Mouse (Mus musculus): ENCODE results near the gene Fus.
"Not testable (repeated sequence)": the region's sequence is repeated elsewhere in the genome, so short reads cannot be mapped to it uniquely, and the experiment has no call there.

The Fus gene

GRCm38 (mm10) chr7:127967004-127967921, at the start of gene Fus:
Gene Fus (plus strand): TSS chr7:127967457.
- peak; percentile 98 to 99 for DNase-seq

- peak; percentile 66 to 72 for DNase-seq
Observed at GRCm38 (mm10) chr7:127918203-127918602, 49.1 kb upstream of the Fus start.

GRCm38 (mm10) chr7:127919290-127919689, 48.0 kb upstream of the Fus start:
- peak in 1 of 2 experiments; percentile 59 for DNase-seq

- DNase-seq = no peak
Observed at GRCm38 (mm10) chr7:127921516-127921915, 45.7 kb upstream of the Fus start.

GRCm38 (mm10) chr7:127922451-127923275, 44.6 kb upstream of the Fus start:
- DNase-seq = no peak

- DNase-seq = no peak
Observed at GRCm38 (mm10) chr7:127923714-127924113, 43.5 kb upstream of the Fus start.

- DNase-seq = no peak
Observed at GRCm38 (mm10) chr7:127925252-127925651, 42.0 kb upstream of the Fus start.

- DNase-seq = no peak
Observed at GRCm38 (mm10) chr7:127926066-127926465, 41.2 kb upstream of the Fus start.

- no peak for DNase-seq
Observed at GRCm38 (mm10) chr7:127926846-127927245, 40.4 kb upstream of the Fus start.

GRCm38 (mm10) chr7:127927726-127928125, 39.5 kb upstream of the Fus start:
- DNase-seq = no peak

- DNase-seq = peak; percentile 61 to 70
Observed at GRCm38 (mm10) chr7:127928596-127928995, 38.7 kb upstream of the Fus start.

GRCm38 (mm10) chr7:127929923-127930322, 37.3 kb upstream of the Fus start, which contains the start of gene Prss8:
Gene Prss8 (minus strand): TSS chr7:127930104.
- DNase-seq = no peak

- no peak for DNase-seq
Observed at GRCm38 (mm10) chr7:127930636-127931035, 36.6 kb upstream of the Fus start.

- no peak for DNase-seq
Observed at GRCm38 (mm10) chr7:127931351-127932135, 35.7 kb upstream of the Fus start.

- no peak for DNase-seq
Observed at GRCm38 (mm10) chr7:127932273-127933031, 34.8 kb upstream of the Fus start.

- DNase-seq = peak in 1 of 2 experiments; percentile 22
Observed at GRCm38 (mm10) chr7:127934075-127934474, 33.2 kb upstream of the Fus start.

- peak; percentile 97 for DNase-seq
Observed at GRCm38 (mm10) chr7:127935028-127935722, 32.1 kb upstream of the Fus start.

GRCm38 (mm10) chr7:127935748-127936159, 31.5 kb upstream of the Fus start:
- no peak for DNase-seq

GRCm38 (mm10) chr7:127936216-127936884, 30.9 kb upstream of the Fus start:
- peak; percentile 27 to 43 for DNase-seq

GRCm38 (mm10) chr7:127942097-127942496, 25.2 kb upstream of the Fus start:
- not testable (repeated sequence) for DNase-seq

GRCm38 (mm10) chr7:127944614-127945013, 22.6 kb upstream of the Fus start:
- no peak for DNase-seq
